Mouse (Mus musculus): ENCODE data around the gene Chaf1a. TPM values are rescaled to one million over a fixed set of nuclear protein-coding genes. Genes with fewer than 3 reads are reported as not detected.
"Not testable (repeated sequence)": the region's sequence is repeated elsewhere in the genome, so short reads cannot be mapped to it uniquely, and the experiment has no call there.

Gene Chaf1a
- polyA plus RNA-seq, 1 experiment: not detected

DNA sequence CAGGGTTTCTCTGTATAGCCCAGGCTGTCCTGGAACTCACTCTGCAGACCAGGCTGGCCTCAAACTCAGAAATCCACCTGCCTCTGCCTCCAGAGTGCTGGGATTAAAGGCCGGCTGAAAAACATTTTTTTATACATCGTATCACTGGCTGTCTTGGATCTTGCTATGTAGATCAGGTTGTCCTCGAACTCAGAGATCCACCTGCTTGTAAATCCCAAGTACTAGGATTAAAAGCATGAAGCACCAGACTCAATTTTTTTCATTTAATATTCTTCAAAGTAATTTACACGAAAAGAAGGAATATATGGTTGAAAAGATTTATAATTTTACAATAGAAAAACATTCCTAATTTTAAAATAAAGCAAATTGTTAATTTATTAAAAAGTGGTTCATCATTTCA is 894 bp upstream of the Chaf1a start:
- 80% methylated on average over 4 of the region's 4 CpGs for WGBS
- Histone ChIP-seq H3K4me1 (ENCODE audit: control insufficient read depth, insufficient read depth, low read length) (peaks cover 14% of the 10 kb centered on the region), H3K27ac (ENCODE audit: insufficient read depth, low read depth, low read length) (no peak overlapping the region), H3K4me3 (ENCODE audit: insufficient read depth, low read depth, low read length) (no peak overlapping the region)
- TF ChIP-seq CTCF (IDR thresholded peaks at IDR 0.05; ENCODE audit: insufficient read depth, low read depth, low read length): no peak
- TF ChIP-seq POLR2A (IDR thresholded peaks at IDR 0.05; ENCODE audit: insufficient read depth, low read depth, low read length): no peak

DNA sequence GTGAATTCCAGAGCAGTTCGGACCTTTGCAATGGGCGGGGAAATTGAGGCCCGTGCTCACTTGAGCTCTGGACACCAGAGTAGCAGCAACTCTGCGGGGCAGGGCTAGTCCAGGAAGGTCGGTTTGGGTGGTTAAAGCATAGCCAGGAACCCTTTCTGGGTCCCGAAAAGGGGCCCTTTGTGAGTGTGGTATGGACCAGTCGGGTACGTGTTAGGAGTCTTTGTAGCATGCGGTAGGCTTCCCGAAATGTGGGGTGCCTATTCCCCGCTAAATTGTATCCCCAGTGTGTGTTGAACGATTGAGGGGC is 571 bp downstream of the Chaf1a start:
- Histone ChIP-seq H3K27ac (ENCODE audit: insufficient read depth, low read depth, low read length) (no peak overlapping the region), H3K4me3 (ENCODE audit: insufficient read depth, low read depth, low read length) (peak overlapping the region; percentile 54; the same call in 1 of the 2 replicates), H3K4me1 (ENCODE audit: control insufficient read depth, insufficient read depth, low read length) (peaks cover 6% of the 10 kb centered on the region)
- 2% methylated on average over 12 of the region's 12 CpGs for WGBS
- TF ChIP-seq POLR2A (IDR thresholded peaks at IDR 0.05; ENCODE audit: insufficient read depth, low read depth, low read length): no peak
- TF ChIP-seq CTCF (IDR thresholded peaks at IDR 0.05; ENCODE audit: insufficient read depth, low read depth, low read length): no peak

DNA sequence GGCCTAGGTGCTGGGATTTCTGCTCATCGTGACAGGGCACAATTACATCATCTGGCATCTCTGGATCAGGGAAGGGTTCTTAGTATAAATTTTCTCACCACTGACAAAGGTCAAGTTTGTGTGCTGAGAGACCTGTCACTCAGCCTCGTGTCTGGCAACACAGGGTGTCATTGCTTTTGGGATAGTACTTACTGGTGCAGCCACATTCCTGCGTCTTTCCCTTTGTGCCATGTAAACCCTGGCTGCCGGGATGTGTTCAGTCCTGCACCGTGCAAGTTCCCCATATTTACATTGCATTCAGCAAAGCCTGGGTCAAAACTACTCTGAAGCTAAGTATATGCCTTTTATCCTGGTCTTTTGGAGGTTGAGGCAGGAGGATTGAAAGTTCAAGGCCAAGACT is 11.1 kb downstream of the Chaf1a start:
- Histone ChIP-seq H3K27ac (ENCODE audit: insufficient read depth, low read depth, low read length) (no peak overlapping the region), H3K4me3 (ENCODE audit: insufficient read depth, low read depth, low read length) (no peak overlapping the region), H3K4me1 (ENCODE audit: control insufficient read depth, insufficient read depth, low read length) (no peaks in the 10 kb centered on the region)
- 94% methylated on average over 5 of the region's 5 CpGs for WGBS
- no peak for TF ChIP-seq POLR2A (IDR thresholded peaks at IDR 0.05; ENCODE audit: insufficient read depth, low read depth, low read length)
- no peak for TF ChIP-seq CTCF (IDR thresholded peaks at IDR 0.05; ENCODE audit: insufficient read depth, low read depth, low read length)

DNA sequence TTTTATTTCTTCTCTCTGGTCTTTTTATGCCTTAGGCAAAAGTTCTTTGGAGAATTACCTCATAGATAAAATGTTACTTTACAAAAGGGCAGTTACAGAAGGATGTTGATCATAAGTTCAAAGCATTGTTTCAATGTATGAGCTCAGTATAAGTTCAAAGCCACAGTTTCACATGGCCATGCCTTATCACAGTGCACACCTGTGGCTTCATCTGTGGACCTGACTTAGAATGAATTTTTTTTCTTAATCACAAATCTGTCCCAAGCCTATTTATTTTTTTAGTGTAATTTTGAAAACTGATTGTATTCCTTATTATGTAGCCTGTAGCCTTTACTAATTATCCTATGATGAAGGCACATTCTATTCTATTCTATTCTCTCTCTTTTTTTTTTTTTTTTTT is 14.7 kb downstream of the Chaf1a start:
- TF ChIP-seq POLR2A (IDR thresholded peaks at IDR 0.05; ENCODE audit: insufficient read depth, low read depth, low read length): no peak
- TF ChIP-seq CTCF (IDR thresholded peaks at IDR 0.05; ENCODE audit: insufficient read depth, low read depth, low read length): no peak
- H3K4me1 ChIP-seq (ENCODE audit: control insufficient read depth, insufficient read depth, low read length): no peaks in the 10 kb centered on the region
- no peak overlapping the region for H3K4me3 ChIP-seq (ENCODE audit: insufficient read depth, low read depth, low read length)
- H3K27ac ChIP-seq (ENCODE audit: insufficient read depth, low read depth, low read length): no peak overlapping the region

DNA sequence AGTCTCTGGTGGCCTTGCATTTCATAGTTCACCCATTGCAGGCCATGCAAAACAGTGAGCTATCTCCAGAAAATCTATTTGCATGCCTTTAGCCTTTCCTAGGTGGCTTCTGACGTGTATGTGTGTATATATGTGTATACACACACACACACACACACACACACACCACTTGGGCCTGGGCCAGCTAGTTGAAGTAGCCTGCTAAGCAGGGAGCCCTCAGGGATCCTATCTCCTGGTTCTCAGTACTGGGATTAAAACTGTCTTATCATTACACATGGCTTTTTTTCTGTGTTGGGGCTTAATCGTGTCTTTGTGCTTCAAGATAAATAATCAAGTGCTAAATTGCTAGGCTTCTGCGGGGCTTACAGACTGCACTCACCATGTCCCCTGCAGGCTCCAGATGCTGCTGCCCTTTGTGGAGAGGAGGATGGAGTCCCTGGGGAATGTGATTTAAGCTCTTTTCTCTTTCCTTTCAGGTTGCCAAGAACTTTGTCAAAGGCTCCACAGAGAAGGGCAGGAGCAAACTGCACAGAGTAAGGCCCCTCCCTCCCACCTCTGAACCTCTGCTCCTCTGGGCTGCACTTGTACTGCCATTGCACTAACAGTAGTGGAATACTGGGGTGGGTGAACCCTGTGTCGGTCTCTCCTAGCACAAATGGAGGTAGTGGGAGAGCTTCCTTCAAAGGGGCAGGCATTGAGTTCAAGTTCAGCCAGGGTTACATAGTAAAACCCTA is 15.9 kb downstream of the Chaf1a start:
- H3K4me1 ChIP-seq (ENCODE audit: control insufficient read depth, insufficient read depth, low read length): no peaks in the 10 kb centered on the region
- no peak overlapping the region for H3K4me3 ChIP-seq (ENCODE audit: insufficient read depth, low read depth, low read length)
- TF ChIP-seq CTCF (IDR thresholded peaks at IDR 0.05; ENCODE audit: insufficient read depth, low read depth, low read length) (no peak), POLR2A (IDR thresholded peaks at IDR 0.05; ENCODE audit: insufficient read depth, low read depth, low read length) (no peak)
- no peak overlapping the region for H3K27ac ChIP-seq (ENCODE audit: insufficient read depth, low read depth, low read length)
- WGBS: 51% methylated on average over 4 of the region's 4 CpGs

DNA sequence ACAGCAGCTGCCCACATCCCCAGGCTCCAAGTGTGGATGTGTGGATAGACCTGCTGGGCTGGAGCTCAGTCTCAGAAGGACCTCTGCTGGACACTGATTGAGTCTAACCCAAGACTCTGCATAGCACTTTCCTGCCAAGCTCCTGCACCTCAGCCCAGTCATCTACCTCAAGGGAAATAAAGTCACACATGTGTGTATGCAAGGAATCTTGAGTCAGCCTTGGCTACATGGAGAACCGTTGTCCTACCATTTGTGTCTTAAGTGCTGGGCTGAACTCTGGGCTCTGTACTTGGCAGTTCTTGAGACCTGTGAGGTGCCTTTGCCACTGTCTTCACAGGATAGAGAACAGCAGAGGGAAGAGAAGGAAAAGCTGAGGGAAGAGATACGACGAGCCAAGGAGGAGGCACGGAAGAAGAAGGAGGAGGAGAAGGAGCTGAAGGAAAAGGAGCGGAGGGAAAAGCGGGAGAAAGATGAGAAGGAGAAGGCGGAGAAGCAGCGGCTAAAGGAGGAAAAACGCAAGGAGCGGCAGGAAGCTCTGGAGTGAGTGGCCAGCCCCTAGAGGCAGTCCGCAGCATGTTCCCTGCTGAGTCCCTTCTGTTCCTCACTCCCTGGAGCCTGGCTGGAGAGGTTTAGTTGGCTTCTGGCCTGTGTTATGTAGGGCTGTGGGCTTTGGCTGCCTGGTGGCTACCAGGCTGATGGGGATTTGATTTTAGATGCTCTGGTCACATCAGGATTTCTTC is 17.3 kb downstream of the Chaf1a start:
- no peaks in the 10 kb centered on the region for H3K4me1 ChIP-seq (ENCODE audit: control insufficient read depth, insufficient read depth, low read length)
- H3K4me3 ChIP-seq (ENCODE audit: insufficient read depth, low read depth, low read length): no peak overlapping the region
- 73% methylated on average over 11 of the region's 11 CpGs for WGBS
- TF ChIP-seq POLR2A (IDR thresholded peaks at IDR 0.05; ENCODE audit: insufficient read depth, low read depth, low read length): no peak
- no peak for TF ChIP-seq CTCF (IDR thresholded peaks at IDR 0.05; ENCODE audit: insufficient read depth, low read depth, low read length)
- peak overlapping the region; percentile 8; the same call in 1 of the 2 replicates for H3K27ac ChIP-seq (ENCODE audit: insufficient read depth, low read depth, low read length)

DNA sequence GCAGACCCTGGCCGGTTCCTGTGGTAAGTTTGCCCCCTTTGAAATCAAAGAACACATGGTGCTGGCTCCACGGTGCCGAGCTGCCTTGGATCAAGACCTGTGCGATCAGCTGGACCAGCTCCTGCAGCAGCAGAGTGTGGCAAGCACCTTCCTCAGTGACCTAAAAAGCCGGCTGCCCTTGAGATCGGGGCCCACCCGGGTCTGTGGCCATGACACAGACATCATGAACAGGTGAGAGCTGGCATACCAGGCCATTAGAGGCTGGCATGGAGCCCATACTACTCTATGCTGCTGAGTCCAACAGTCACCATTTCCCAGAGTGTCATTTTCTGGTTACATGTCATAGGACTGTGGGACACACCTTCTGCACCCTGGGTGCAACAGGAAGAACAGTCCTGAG is 21.8 kb downstream of the Chaf1a start:
- TF ChIP-seq CTCF (IDR thresholded peaks at IDR 0.05; ENCODE audit: insufficient read depth, low read depth, low read length) (no peak), POLR2A (IDR thresholded peaks at IDR 0.05; ENCODE audit: insufficient read depth, low read depth, low read length) (no peak)
- no peak overlapping the region for H3K4me3 ChIP-seq (ENCODE audit: insufficient read depth, low read depth, low read length)
- WGBS: 94% methylated on average over 7 of the region's 7 CpGs
- no peaks in the 10 kb centered on the region for H3K4me1 ChIP-seq (ENCODE audit: control insufficient read depth, insufficient read depth, low read length)
- H3K27ac ChIP-seq (ENCODE audit: insufficient read depth, low read depth, low read length): no peak overlapping the region

DNA sequence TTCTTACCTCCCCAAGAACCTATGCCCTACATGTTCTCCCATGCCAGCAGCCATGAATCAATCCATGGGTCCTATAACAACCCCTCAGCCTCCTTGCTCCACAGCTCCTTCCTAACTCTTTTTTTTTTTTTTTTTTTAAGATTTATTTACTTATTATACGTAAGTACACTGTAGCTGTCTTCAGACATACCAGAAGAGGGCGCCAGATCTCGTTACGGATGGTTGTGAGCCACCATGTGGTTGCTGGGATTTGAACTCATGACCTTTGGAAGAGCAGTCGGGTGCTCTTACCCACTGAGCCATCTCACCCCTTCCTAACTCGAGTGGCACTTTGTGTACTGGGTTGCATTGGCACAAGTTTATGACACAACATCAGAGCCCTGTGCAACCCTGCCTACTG is 25.5 kb downstream of the Chaf1a start:
- not testable (repeated sequence) for H3K4me3 ChIP-seq (ENCODE audit: insufficient read depth, low read depth, low read length); H3K4me1 ChIP-seq (ENCODE audit: control insufficient read depth, insufficient read depth, low read length); H3K27ac ChIP-seq (ENCODE audit: insufficient read depth, low read depth, low read length)
- WGBS: 87% methylated on average over 6 of the region's 6 CpGs

DNA sequence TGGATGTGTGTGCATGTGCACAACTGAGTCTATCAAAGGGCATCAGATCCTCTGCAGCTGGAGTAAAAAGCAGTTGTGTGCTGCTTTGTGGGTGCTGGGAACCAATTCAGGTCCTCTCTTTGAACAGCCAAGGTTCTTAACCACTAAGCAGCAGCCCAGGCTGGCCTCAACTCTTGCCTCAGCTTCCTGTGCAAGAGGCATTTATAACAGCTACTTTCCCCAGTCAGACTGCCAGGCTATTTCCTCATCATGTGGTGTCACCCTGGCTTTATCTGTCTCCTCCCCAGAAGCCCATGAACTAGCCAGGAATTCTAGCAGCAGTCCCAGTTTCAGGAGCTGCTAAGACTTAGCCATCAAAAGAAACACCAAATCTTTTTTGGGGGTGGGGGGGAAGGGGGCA is 26.2 kb downstream of the Chaf1a start:
- no peak overlapping the region for H3K4me3 ChIP-seq (ENCODE audit: insufficient read depth, low read depth, low read length)

More for the DNA sequence above, 26.2 kb downstream of the Chaf1a start:
- TF ChIP-seq CTCF (IDR thresholded peaks at IDR 0.05; ENCODE audit: insufficient read depth, low read depth, low read length): no peak
- no peak for TF ChIP-seq POLR2A (IDR thresholded peaks at IDR 0.05; ENCODE audit: insufficient read depth, low read depth, low read length)
- H3K4me1 ChIP-seq (ENCODE audit: control insufficient read depth, insufficient read depth, low read length): no peaks in the 10 kb centered on the region
- no peak overlapping the region for H3K27ac ChIP-seq (ENCODE audit: insufficient read depth, low read depth, low read length)

Measured in olfactory bulb, adult 2 months (tissue).